Comparison of ENCODE assay signal across 19 mouse cellular contexts in genomic region chr10:77218059-77218458, GRCm38 (mm10). TPM values are rescaled to one million over a fixed set of nuclear protein-coding genes. Genes with fewer than 3 reads are reported as not detected.
"Had no signal": no experiment of that assay in that cellular context is flagged by ENCODE, and none has a peak within 500 bp of the region (broad histone marks: within the 10 kb centered on the region; RNA-seq: fewer than 3 reads in every experiment).

No protein-coding gene starts in this region.

- H3K4me3 ChIP-seq: left cerebral cortex, adult 2 months; midbrain, embryonic 12.5 days; midbrain, embryonic 15.5 days; myocyte; neural tube, embryonic 13.5 days; stomach, embryonic 15.5 days had no signal

- H3K36me3 ChIP-seq: midbrain, embryonic 12.5 days; midbrain, embryonic 15.5 days; neural tube, embryonic 13.5 days; stomach, embryonic 15.5 days had no signal

- H3K27me3 ChIP-seq: midbrain, embryonic 12.5 days; midbrain, embryonic 15.5 days; neural tube, embryonic 13.5 days; stomach, embryonic 15.5 days had no signal

- H3K9me3 ChIP-seq: midbrain, embryonic 12.5 days; midbrain, embryonic 15.5 days; neural tube, embryonic 13.5 days; stomach, embryonic 15.5 days had no signal

- H3K4me1 ChIP-seq: midbrain, embryonic 12.5 days; midbrain, embryonic 15.5 days had no signal

- H3K9ac ChIP-seq: liver, embryonic 14.5 days; lung, embryonic 14.5 days; midbrain, embryonic 12.5 days; midbrain, embryonic 15.5 days; neural tube, embryonic 13.5 days; stomach, embryonic 15.5 days had no signal

- DNase-seq: kidney, postnatal 14 days; kidney, postnatal 4 days; layer of hippocampus, adult 9-11 months; lung, embryonic 14.5 days; lung, postnatal 10 days; lung, postnatal 36 days; retina, postnatal 1 day; right cerebral cortex, postnatal 25 days; spleen, adult 18-20 months; thymus, postnatal 25 days had no signal

- H3K4me2 ChIP-seq: lung, embryonic 14.5 days; midbrain, embryonic 12.5 days; midbrain, embryonic 15.5 days; neural tube, embryonic 13.5 days; stomach, embryonic 15.5 days had no signal

- H3K27ac ChIP-seq: left cerebral cortex, adult 2 months; midbrain, embryonic 12.5 days; midbrain, embryonic 15.5 days; neural tube, embryonic 13.5 days; stomach, embryonic 15.5 days had no signal

- ATAC-seq: midbrain, embryonic 15.5 days had no signal

RNA-seq across cellular contexts. Expression of gene Col18a1, which starts 51.7 kb away (rescaled TPM):
- total RNA-seq: monocyte, adult 5-6 weeks; neutrophil, adult 5-6 weeks had no signal
